Mouse (Mus musculus) neural tube, embryonic 14.5 days (tissue): ENCODE measurements around the gene Zcwpw1. TPM values are rescaled to one million over a fixed set of nuclear protein-coding genes. Genes with fewer than 3 reads are reported as not detected.
"Not testable (repeated sequence)": the region's sequence is repeated elsewhere in the genome, so short reads cannot be mapped to it uniquely, and the experiment has no call there.

Experiments used
- ATAC-seq: fragments of 200-750 bp; cut with Nextera tagmentation; 2 replicates; pipeline ENCODE4 v1.8.0; 2017; ENCODE audit warnings: low read depth, mild to moderate bottlenecking, moderate TSS enrichment, moderate library complexity
- H3K27ac ChIP-seq: fragments of 300-500 bp; sonication (generic); 2 replicates; pipeline ENCODE4 v1.5.1; 2014; ENCODE audit warnings: low read depth, mild to moderate bottlenecking, control low read depth, low read length, moderate library complexity, mixed read lengths
- H3K27me3 ChIP-seq: fragments of 300-500 bp; sonication (generic); 2 replicates; pipeline ENCODE4 v1.6.1; 2014; ENCODE audit warnings: low read length; ENCODE audit not compliant: control insufficient read depth, insufficient read depth
- H3K36me3 ChIP-seq: fragments of 300-500 bp; sonication (generic); 2 replicates; pipeline ENCODE4 v1.6.1; 2014; ENCODE audit warnings: low read length, mixed read lengths; ENCODE audit not compliant: control insufficient read depth, insufficient read depth
- H3K4me1 ChIP-seq: fragments of 300-500 bp; sonication (generic); 2 replicates; pipeline ENCODE4 v1.6.1; 2014; ENCODE audit warnings: low read length; ENCODE audit not compliant: control insufficient read depth, insufficient read depth
- H3K4me2 ChIP-seq: fragments of 300-500 bp; sonication (generic); 2 replicates; pipeline ENCODE4 v1.6.1; 2014; ENCODE audit warnings: mild to moderate bottlenecking, low read depth, low read length, control low read depth
- H3K4me3 ChIP-seq: fragments of 300-500 bp; sonication (generic); 2 replicates; pipeline ENCODE4 v1.5.1; 2014; ENCODE audit warnings: low read depth, low read length, control low read depth, mixed read lengths
- H3K9ac ChIP-seq: fragments of 300-500 bp; sonication (generic); replicated peaks from 2 replicates; pipeline ENCODE4 v1.6.1; 2014; ENCODE audit warnings: low read depth, mild to moderate bottlenecking, control low read depth, low read length, mixed read lengths
- H3K9me3 ChIP-seq: fragments of 300-500 bp; sonication (generic); 2 replicates; pipeline ENCODE4 v1.6.1; 2016; ENCODE audit warnings: low read length; ENCODE audit not compliant: control insufficient read depth
- WGBS: fragments of 180-500 bp; shearing (Covaris S2); extraction: QIAGEN DNeasy Blood & Tissue Kit; methylation state at CpG from one replicate; pipeline ENCODE4 v1.1.7; 2014; 5-methylcytosine and 5-hydroxymethylcytosine counted together
- polyA plus RNA-seq: library from polyadenylated mRNA; unstranded; fragments of >200 nt; fragmentation: Nextera tagmentation; extraction: Ambion mirVana; gene quantifications from 2 replicates; pipeline ENCODE4 v1.2.1, GENCODE M21; 2014

Gene Zcwpw1
- polyA plus RNA-seq, 1 experiment from 2014 or later: 11.2 TPM

GRCm38 (mm10) chr5:137833500-137833899 lies 45.9 kb downstream of the Zcwpw1 start:
- Histone ChIP-seq H3K36me3 (no peaks in the 10 kb centered on the region), H3K9ac (no peak overlapping the region), H3K9me3 (no peaks in the 10 kb centered on the region), H3K27ac (no peak overlapping the region), H3K27me3 (no peaks in the 10 kb centered on the region), H3K4me1 (no peaks in the 10 kb centered on the region), H3K4me2 (no peak overlapping the region), H3K4me3 (no peak overlapping the region)
- ATAC-seq: no peak
- 67% methylated on average over 4 of the region's 4 CpGs for WGBS

- WGBS: 82% methylated on average over 2 of the region's 2 CpGs
- not testable (repeated sequence) for H3K4me3 ChIP-seq, H3K9me3 ChIP-seq, H3K9ac ChIP-seq, ATAC-seq, H3K4me1 ChIP-seq, H3K27ac ChIP-seq, H3K36me3 ChIP-seq, H3K4me2 ChIP-seq, H3K27me3 ChIP-seq
Observed at GRCm38 (mm10) chr5:137835966-137836520, 48.4 kb downstream of the Zcwpw1 start, which contains the start of gene Pilra. TSS of gene Pilra (minus strand) at chr5:137836281.

- H3K4me3 ChIP-seq: no peak overlapping the region
- no peak overlapping the region for H3K27ac ChIP-seq
- H3K4me2 ChIP-seq: no peak overlapping the region
- H3K27me3 ChIP-seq: no peaks in the 10 kb centered on the region
- no peaks in the 10 kb centered on the region for H3K36me3 ChIP-seq
- no peak overlapping the region for H3K9ac ChIP-seq
- ATAC-seq: no peak
- no peaks in the 10 kb centered on the region for H3K9me3 ChIP-seq
- H3K4me1 ChIP-seq: no peaks in the 10 kb centered on the region
Observed at GRCm38 (mm10) chr5:137836611-137837010, 49.0 kb downstream of the Zcwpw1 start.

- ATAC-seq, H3K27ac ChIP-seq, H3K9me3 ChIP-seq, H3K4me3 ChIP-seq, H3K4me2 ChIP-seq, H3K27me3 ChIP-seq, H3K36me3 ChIP-seq, H3K9ac ChIP-seq, H3K4me1 ChIP-seq: not testable (repeated sequence)
Observed at GRCm38 (mm10) chr5:137837110-137837509, 49.5 kb downstream of the Zcwpw1 start.

- WGBS: 79% methylated on average over 1 of the region's 1 CpGs
- ATAC-seq, H3K36me3 ChIP-seq: not testable (repeated sequence)
Observed at GRCm38 (mm10) chr5:137850313-137850712, 62.7 kb downstream of the Zcwpw1 start.

GRCm38 (mm10) chr5:137854907-137855306 lies 67.3 kb downstream of the Zcwpw1 start:
- ATAC-seq, H3K9me3 ChIP-seq, H3K4me1 ChIP-seq, H3K9ac ChIP-seq, H3K4me3 ChIP-seq, H3K27ac ChIP-seq, H3K36me3 ChIP-seq, H3K4me2 ChIP-seq, H3K27me3 ChIP-seq: not testable (repeated sequence)
- 88% methylated on average over 3 of the region's 3 CpGs for WGBS

More at GRCm38 (mm10) chr5:137850313-137850712, 62.7 kb downstream of the Zcwpw1 start:
- not testable (repeated sequence) for H3K9me3 ChIP-seq, H3K4me2 ChIP-seq, H3K27ac ChIP-seq, H3K4me1 ChIP-seq, H3K27me3 ChIP-seq, H3K4me3 ChIP-seq, H3K9ac ChIP-seq

- H3K27ac ChIP-seq, H3K4me1 ChIP-seq, H3K36me3 ChIP-seq, H3K4me3 ChIP-seq, H3K4me2 ChIP-seq, H3K27me3 ChIP-seq, ATAC-seq, H3K9ac ChIP-seq, H3K9me3 ChIP-seq: not testable (repeated sequence)
- WGBS: 71% methylated on average over 4 of the region's 5 CpGs
Observed at GRCm38 (mm10) chr5:137856870-137857269, 69.3 kb downstream of the Zcwpw1 start.

- not testable (repeated sequence) for H3K4me3 ChIP-seq, H3K4me1 ChIP-seq, H3K27ac ChIP-seq, H3K4me2 ChIP-seq, ATAC-seq, H3K27me3 ChIP-seq, H3K9me3 ChIP-seq, H3K9ac ChIP-seq, H3K36me3 ChIP-seq
- 84% methylated on average over 1 of the region's 2 CpGs for WGBS
Observed at GRCm38 (mm10) chr5:137857960-137858710, 70.5 kb downstream of the Zcwpw1 start, which contains the start of gene Pilrb1. TSS of gene Pilrb1 (minus strand) at chr5:137858106.

GRCm38 (mm10) chr5:137864008-137864407 lies 76.4 kb downstream of the Zcwpw1 start:
- not testable (repeated sequence) for H3K4me2 ChIP-seq, H3K27ac ChIP-seq, H3K27me3 ChIP-seq, H3K4me1 ChIP-seq, H3K4me3 ChIP-seq, H3K9me3 ChIP-seq, H3K9ac ChIP-seq, ATAC-seq, H3K36me3 ChIP-seq
- WGBS: 92% methylated on average over 1 of the region's 1 CpGs
